7 mouse cellular contexts compared by ENCODE assay signal in the genomic region with DNA sequence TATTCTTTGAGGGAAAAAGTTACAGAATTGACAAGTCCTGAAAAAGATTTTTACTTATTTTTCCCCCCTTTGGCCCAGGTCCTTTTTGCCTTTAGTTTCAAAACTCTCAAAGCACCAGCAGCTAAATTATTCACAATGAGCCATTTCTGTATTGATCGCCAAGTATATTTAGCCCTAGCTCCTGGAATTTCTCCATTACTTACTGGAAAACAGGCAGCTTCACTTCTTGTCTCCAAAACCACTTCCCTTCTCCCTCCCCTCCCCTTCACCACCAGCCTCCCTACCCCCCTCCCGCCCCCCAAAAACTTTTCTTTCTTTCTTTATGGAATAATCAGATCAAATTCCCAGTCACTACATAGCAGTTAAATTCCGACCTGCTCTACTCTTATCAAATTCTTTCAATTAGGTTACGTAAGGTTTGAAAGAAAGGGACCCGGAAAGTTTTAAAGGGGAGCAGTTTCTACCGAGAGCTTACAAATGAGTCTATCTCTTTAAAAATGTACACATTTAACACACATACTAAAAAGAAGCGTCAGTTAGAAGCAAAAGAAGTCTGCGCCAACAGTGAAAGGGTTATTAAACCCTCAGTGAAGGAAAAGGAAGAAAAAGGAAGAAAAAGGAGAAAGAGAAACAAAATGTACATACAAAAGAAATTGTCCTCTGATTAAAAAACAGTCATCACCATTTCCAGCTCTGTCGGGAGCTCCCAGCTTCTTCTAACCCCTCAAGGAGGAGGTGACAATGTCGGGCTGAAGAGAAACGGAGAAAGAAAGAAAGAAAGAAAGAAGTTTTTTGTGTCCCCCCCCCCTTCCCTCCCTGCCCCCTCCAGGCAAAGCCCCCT. TPM values are rescaled to one million over a fixed set of nuclear protein-coding genes. Genes with fewer than 3 reads are reported as not detected.
DNase-seq lines count a peak whose midpoint lies in the region; ATAC-seq and TF ChIP-seq lines count a peak whose summit lies in the region.

No protein-coding gene starts in this region.

- DNase-seq in spleen, adult 2 months (ENCODE audit: low read depth in 1 of 2, low spot score in 2 of 2) = no peak
- DNase-seq in spleen, postnatal 36 days (ENCODE audit: low spot score in 2 of 2) = no peak
- no peak for DNase-seq in liver, embryonic 13.5 days
- DNase-seq in yolk sac, embryonic 10.5 days (ENCODE audit: low spot score) = peak; percentile 15
- no peak for DNase-seq in spleen, adult 12 weeks (ENCODE audit: low spot score)
- DNase-seq in gastrocnemius, adult 18-20 months (ENCODE audit: low spot score) = no peak

- no peak for ATAC-seq in forebrain, embryonic 13.5 days
- ATAC-seq in liver, embryonic 13.5 days (ENCODE audit: low read depth) = no peak

- H3K4me2 ChIP-seq in forebrain, embryonic 13.5 days = peak overlapping the region; percentile 74
- peak overlapping the region; percentile 94 for H3K4me2 ChIP-seq in liver, embryonic 13.5 days

- no peak for TF ChIP-seq POLR2A in spleen, adult 2 months (IDR thresholded peaks at IDR 0.05; ENCODE audit: low read depth, low read length)

- no peak overlapping the region for H3K27ac ChIP-seq in spleen, adult 2 months (ENCODE audit: insufficient read depth, low read length)
- H3K27ac ChIP-seq in forebrain, embryonic 13.5 days = no peak overlapping the region
- no peak overlapping the region for H3K27ac ChIP-seq in liver, embryonic 13.5 days

- TF ChIP-seq CTCF in spleen, adult 2 months (IDR thresholded peaks at IDR 0.05; ENCODE audit: extremely low read depth, insufficient read depth, insufficient read length, insufficient replicate concordance) = no peak

- no peaks in the 10 kb centered on the region for H3K9me3 ChIP-seq in forebrain, embryonic 13.5 days (replicated peaks)
- H3K9me3 ChIP-seq in liver, embryonic 13.5 days (replicated peaks) = no peaks in the 10 kb centered on the region

- peaks cover 3% of the 10 kb centered on the region for H3K27me3 ChIP-seq in spleen, adult 2 months (ENCODE audit: control insufficient read depth, insufficient read depth, low read length)
- no peaks in the 10 kb centered on the region for H3K27me3 ChIP-seq in forebrain, embryonic 13.5 days
- peaks cover 3% of the 10 kb centered on the region; the same call in 1 of the 2 replicates for H3K27me3 ChIP-seq in liver, embryonic 13.5 days

- H3K4me1 ChIP-seq in spleen, adult 2 months (ENCODE audit: control insufficient read depth, insufficient read depth, insufficient read length) = peaks cover 2% of the 10 kb centered on the region; the same call in 1 of the 2 replicates
- peaks cover 14% of the 10 kb centered on the region for H3K4me1 ChIP-seq in forebrain, embryonic 13.5 days
- H3K4me1 ChIP-seq in liver, embryonic 13.5 days (replicated peaks) = peaks cover 31% of the 10 kb centered on the region

- peak overlapping the region; percentile 51 for H3K4me3 ChIP-seq in spleen, adult 2 months (ENCODE audit: extremely low read depth, insufficient read depth, insufficient read length)
- H3K4me3 ChIP-seq in forebrain, embryonic 13.5 days = peak overlapping the region; percentile 62
- H3K4me3 ChIP-seq in liver, embryonic 13.5 days (replicated peaks) = peak overlapping the region; percentile 79

- H3K36me3 ChIP-seq in spleen, adult 2 months (ENCODE audit: control insufficient read depth, insufficient read depth, low read length) = no peaks in the 10 kb centered on the region
- no peaks in the 10 kb centered on the region for H3K36me3 ChIP-seq in forebrain, embryonic 13.5 days (ENCODE audit: poor library complexity, severe bottlenecking)
- no peaks in the 10 kb centered on the region for H3K36me3 ChIP-seq in liver, embryonic 13.5 days

- peak overlapping the region; percentile 63 for H3K9ac ChIP-seq in forebrain, embryonic 13.5 days
- H3K9ac ChIP-seq in liver, embryonic 13.5 days = peak overlapping the region; percentile 43; the same call in 1 of the 2 replicates

- 2% methylated on average over 11 of the region's 11 CpGs for WGBS in spleen, adult 2 months
- under 1% methylated on average over 11 of the region's 11 CpGs for WGBS in forebrain, embryonic 13.5 days
- under 1% methylated on average over 11 of the region's 11 CpGs for WGBS in liver, embryonic 13.5 days (ENCODE audit: insufficient replicate concordance)

RNA-seq across cellular contexts. Expression of a gene that starts 1.8 kb away (rescaled TPM):
- 0.89 and 1.3 TPM in 2 replicates for polyA plus RNA-seq in spleen, adult 2 months (2012; rRNA removed)
- 3.8 and 4.5 TPM in 2 replicates for polyA plus RNA-seq in forebrain, embryonic 13.5 days (2015; fragmentation: Nextera tagmentation; extraction: Ambion mirVana)
- polyA plus RNA-seq in liver, embryonic 13.5 days (2015; fragmentation: Nextera tagmentation; extraction: Ambion mirVana) = 0.69 and 0.82 TPM in 2 replicates
- total RNA-seq in gastrocnemius, adult 18-20 months (2021) = 10 to 100 TPM; 14.4 to 16.7 TPM
